Mouse (Mus musculus): ENCODE data around the gene Tchp.

Tchp gene

GRCm38 (mm10) chr5:114742998-114743696 is 35.6 kb downstream of the Tchp start:
- no peak for TF ChIP-seq GATA4 (IDR thresholded peaks at IDR 0.05; ENCODE audit: insufficient replicate concordance, low read length)

- TF ChIP-seq GATA4 (IDR thresholded peaks at IDR 0.05; ENCODE audit: insufficient replicate concordance, low read length), result no peak
Measured at GRCm38 (mm10) chr5:114743697-114744090, 36.1 kb downstream of the Tchp start.

- no peak for TF ChIP-seq GATA4 (IDR thresholded peaks at IDR 0.05; ENCODE audit: insufficient replicate concordance, low read length)
Measured at GRCm38 (mm10) chr5:114745581-114745980, 38.0 kb downstream of the Tchp start.

- no peak for TF ChIP-seq GATA4 (IDR thresholded peaks at IDR 0.05; ENCODE audit: insufficient replicate concordance, low read length)
Measured at GRCm38 (mm10) chr5:114746886-114747285, 39.3 kb downstream of the Tchp start.

GRCm38 (mm10) chr5:114747521-114747920 is 40.0 kb downstream of the Tchp start:
- TF ChIP-seq GATA4 (IDR thresholded peaks at IDR 0.05; ENCODE audit: insufficient replicate concordance, low read length), result no peak

- no peak for TF ChIP-seq GATA4 (IDR thresholded peaks at IDR 0.05; ENCODE audit: insufficient replicate concordance, low read length)
Measured at GRCm38 (mm10) chr5:114750325-114750724, 42.8 kb downstream of the Tchp start.

- TF ChIP-seq GATA4 (IDR thresholded peaks at IDR 0.05; ENCODE audit: insufficient replicate concordance, low read length), result no peak
Measured at GRCm38 (mm10) chr5:114752397-114752796, 44.8 kb downstream of the Tchp start.

- no peak for TF ChIP-seq GATA4 (IDR thresholded peaks at IDR 0.05; ENCODE audit: insufficient replicate concordance, low read length)
Measured at GRCm38 (mm10) chr5:114753384-114753783, 45.8 kb downstream of the Tchp start.

GRCm38 (mm10) chr5:114759536-114760090 is 52.1 kb downstream of the Tchp start:
- no peak for TF ChIP-seq GATA4 (IDR thresholded peaks at IDR 0.05; ENCODE audit: insufficient replicate concordance, low read length)

- TF ChIP-seq GATA4 (IDR thresholded peaks at IDR 0.05; ENCODE audit: insufficient replicate concordance, low read length), result no peak
Measured at GRCm38 (mm10) chr5:114761980-114762379, 54.4 kb downstream of the Tchp start.

- TF ChIP-seq GATA4 (IDR thresholded peaks at IDR 0.05; ENCODE audit: insufficient replicate concordance, low read length), result no peak
Measured at GRCm38 (mm10) chr5:114764812-114765735, 57.5 kb downstream of the Tchp start.

GRCm38 (mm10) chr5:114766686-114767085 is 59.1 kb downstream of the Tchp start:
- TF ChIP-seq GATA4 (IDR thresholded peaks at IDR 0.05; ENCODE audit: insufficient replicate concordance, low read length), result no peak

- no peak for TF ChIP-seq GATA4 (IDR thresholded peaks at IDR 0.05; ENCODE audit: insufficient replicate concordance, low read length)
Measured at GRCm38 (mm10) chr5:114767185-114767584, 59.6 kb downstream of the Tchp start.

GRCm38 (mm10) chr5:114769786-114770185 is 62.2 kb downstream of the Tchp start:
- no peak for TF ChIP-seq GATA4 (IDR thresholded peaks at IDR 0.05; ENCODE audit: insufficient replicate concordance, low read length)

GRCm38 (mm10) chr5:114771796-114772195 is 64.2 kb downstream of the Tchp start:
- TF ChIP-seq GATA4 (IDR thresholded peaks at IDR 0.05; ENCODE audit: insufficient replicate concordance, low read length), result no peak
